Mouse (Mus musculus) C2C12 (cell line): Measurements from ENCODE around the gene Phf21b. TPM values are rescaled to one million over a fixed set of nuclear protein-coding genes. Genes with fewer than 3 reads are reported as not detected.
A peak's percentile ranks its signal among the peaks of the same experiment; 100 is the strongest.

Experiments used
- H3K27me3 ChIP-seq: one replicate; pipeline ENCODE4 v1.6.1; 2011; ENCODE audit not compliant: control insufficient read depth, insufficient read depth, insufficient read length
- H3K36me3 ChIP-seq: one replicate; pipeline ENCODE4 v1.6.1; 2011; ENCODE audit not compliant: control insufficient read depth, insufficient read depth
- H3K4me3 ChIP-seq: one replicate; pipeline ENCODE4 v1.5.1; 2011; ENCODE audit warnings: mild to moderate bottlenecking, control low read depth; ENCODE audit not compliant: poor library complexity, insufficient read depth, severe bottlenecking
- H3K79me2 ChIP-seq: one replicate; pipeline ENCODE4 v1.6.1; 2011; ENCODE audit not compliant: control insufficient read depth, insufficient read depth
- H3K79me3 ChIP-seq: one replicate; pipeline ENCODE4 v1.6.1; 2011; ENCODE audit warnings: low read depth, control low read depth
- H3ac ChIP-seq: one replicate; pipeline ENCODE3; 2011; ENCODE audit warnings: low read depth; ENCODE audit not compliant: control insufficient read depth, insufficient read length
- CEBPB ChIP-seq: IDR thresholded peaks from one replicate; pipeline ENCODE4 v1.6.1; 2011; ENCODE audit warnings: low read depth, mild to moderate bottlenecking, control low read depth, moderate library complexity
- CTCF ChIP-seq: IDR thresholded peaks from one replicate; pipeline ENCODE4 v1.5.1; 2011; ENCODE audit not compliant: control insufficient read depth, insufficient read depth, insufficient read length
- FOSL1 ChIP-seq: IDR thresholded peaks from one replicate; pipeline ENCODE4 v1.8.0; 2011; ENCODE audit warnings: mild to moderate bottlenecking, low read length; ENCODE audit not compliant: poor library complexity, insufficient read depth, severe bottlenecking
- MAX ChIP-seq: IDR thresholded peaks from one replicate; pipeline ENCODE4 v1.6.1; 2011; ENCODE audit warnings: mild to moderate bottlenecking, control low read depth
- MYOD1 ChIP-seq: IDR thresholded peaks from one replicate; pipeline ENCODE4 v1.6.1; 2011; ENCODE audit warnings: low read depth; ENCODE audit not compliant: control insufficient read depth, insufficient read length
- MYOG ChIP-seq: IDR thresholded peaks from one replicate; pipeline ENCODE4 v1.6.1; 2011; ENCODE audit not compliant: control insufficient read depth, insufficient read length; ENCODE audit errors: extremely low read depth
- USF1 ChIP-seq: IDR thresholded peaks from one replicate; pipeline ENCODE4 v1.6.1; 2011; ENCODE audit warnings: low read depth, mild to moderate bottlenecking, control low read depth, moderate library complexity
- polyA plus RNA-seq: library from polyadenylated mRNA; unstranded; fragments of >200 nt; fragmentation: generic; extraction: Trizol; gene quantifications from one replicate; pipeline ENCODE4 v1.2.1, GENCODE M21; 2012; ENCODE audit warnings: missing spikeins

Gene Phf21b
- polyA plus RNA-seq, 1 experiment: 0.26 TPM

DNA sequence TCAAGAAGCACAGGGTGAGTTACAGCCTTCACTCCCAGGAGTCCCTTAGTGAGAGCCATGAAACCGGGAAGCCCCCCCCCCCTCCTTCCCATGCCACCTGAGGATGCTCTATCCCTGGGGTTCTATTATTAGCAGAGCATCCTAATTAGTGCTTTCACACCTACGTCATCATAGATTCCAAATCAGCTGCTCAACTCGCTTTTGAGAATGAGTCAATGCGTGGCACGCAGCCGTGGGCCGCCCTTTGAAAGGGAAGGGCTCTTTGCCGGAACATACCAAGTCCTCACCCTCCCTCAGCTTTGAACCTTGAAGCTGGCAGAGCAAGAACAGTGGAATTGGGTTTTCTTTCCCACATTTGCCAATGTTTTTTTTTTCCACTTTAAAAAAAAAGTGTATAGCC is 6.1 kb upstream of the Phf21b start:
- Histone ChIP-seq H3K27me3 (peaks cover 44% of the 10 kb centered on the region), H3K79me3 (no peaks in the 10 kb centered on the region), H3K4me3 (no peak overlapping the region), H3ac (no peak overlapping the region), H3K36me3 (no peaks in the 10 kb centered on the region), H3K79me2 (no peaks in the 10 kb centered on the region)
- no peak for TF ChIP-seq MAX
- no peak for TF ChIP-seq MYOD1
- no peak for TF ChIP-seq FOSL1

DNA sequence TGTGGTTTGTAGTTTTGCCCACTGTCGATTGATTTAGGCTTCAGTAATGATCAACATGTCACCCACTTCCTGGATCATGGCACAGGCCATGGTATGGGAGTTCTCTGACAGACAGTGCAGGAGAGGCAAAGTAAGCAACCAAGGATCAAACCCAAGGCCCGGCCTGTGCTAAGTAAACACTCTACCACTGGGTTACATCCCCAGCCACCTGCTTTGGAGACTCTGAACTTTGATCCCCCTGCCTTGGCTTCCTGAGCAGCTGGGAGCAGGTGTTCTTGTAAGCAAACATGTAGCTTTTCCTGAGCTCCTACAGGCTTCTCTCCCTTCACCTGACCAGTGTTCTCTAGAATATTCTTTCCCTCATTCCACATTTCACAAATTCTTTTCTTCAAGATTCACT is 1.8 kb upstream of the Phf21b start:
- Histone ChIP-seq H3K79me3 (no peaks in the 10 kb centered on the region), H3K36me3 (no peaks in the 10 kb centered on the region), H3K4me3 (no peak overlapping the region), H3ac (no peak overlapping the region), H3K79me2 (no peaks in the 10 kb centered on the region), H3K27me3 (peaks cover 51% of the 10 kb centered on the region)
- TF ChIP-seq CTCF (no peak), CEBPB (no peak), MAX (no peak), MYOG (no peak), FOSL1 (no peak), USF1 (no peak), MYOD1 (no peak)

DNA sequence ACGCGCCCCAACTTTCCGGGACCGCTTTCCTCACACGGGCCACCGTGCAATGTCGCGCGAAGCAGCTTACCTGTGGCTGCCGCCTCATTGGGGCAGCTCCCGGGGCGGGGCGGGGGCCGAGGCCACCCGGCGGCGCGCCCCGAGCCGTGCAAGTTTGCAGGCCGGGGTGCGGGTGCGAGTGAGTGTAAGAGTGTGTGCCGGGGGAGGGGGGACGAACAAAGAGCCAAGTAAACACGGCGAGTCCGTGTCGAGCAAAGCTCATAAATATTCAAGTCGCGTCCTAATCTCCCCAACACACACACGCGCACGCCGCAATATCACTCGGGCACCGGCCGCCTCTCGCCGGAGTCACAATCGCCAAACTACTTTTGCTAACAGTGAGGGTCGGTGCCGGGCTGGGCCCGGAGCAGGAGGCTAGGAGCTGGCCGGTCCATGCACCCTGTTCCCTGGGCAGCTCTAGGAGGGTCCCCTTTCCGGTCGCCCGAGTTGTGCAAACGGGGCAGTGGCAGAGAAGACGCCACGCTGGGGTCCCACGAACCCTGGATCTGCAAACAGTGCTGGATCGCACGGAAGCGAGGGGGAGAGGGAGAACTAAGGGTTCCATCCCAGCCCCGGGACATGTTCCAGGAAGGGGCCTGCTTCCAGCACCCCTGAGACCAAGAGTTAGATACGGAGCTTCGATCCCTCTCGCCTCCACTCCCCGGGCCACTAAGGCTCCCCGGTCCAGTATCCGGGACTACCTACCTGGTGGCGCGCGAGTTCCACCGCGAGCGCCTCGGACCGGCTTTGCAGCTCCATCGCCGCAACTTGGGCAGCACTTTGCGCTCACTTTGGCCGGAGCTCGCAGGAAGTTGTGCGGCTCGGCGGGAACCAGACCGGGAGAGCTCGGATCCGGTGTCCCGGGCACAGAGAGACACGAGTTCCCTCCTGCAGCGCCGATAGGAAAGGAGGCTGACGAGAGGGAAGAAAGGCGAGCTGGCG is 638 bp downstream of the Phf21b start:
- H3K36me3 ChIP-seq: no peaks in the 10 kb centered on the region
- no peaks in the 10 kb centered on the region for H3K79me3 ChIP-seq
- peak overlapping the region; percentile 63 for H3ac ChIP-seq
- no peaks in the 10 kb centered on the region for H3K79me2 ChIP-seq
- TF ChIP-seq MYOD1 (no peak), FOSL1 (no peak), MAX (no peak), USF1 (no peak), CTCF (no peak), CEBPB (no peak), MYOG (no peak)
- peak overlapping the region; percentile 35 for H3K4me3 ChIP-seq
- H3K27me3 ChIP-seq: peaks cover 60% of the 10 kb centered on the region

DNA sequence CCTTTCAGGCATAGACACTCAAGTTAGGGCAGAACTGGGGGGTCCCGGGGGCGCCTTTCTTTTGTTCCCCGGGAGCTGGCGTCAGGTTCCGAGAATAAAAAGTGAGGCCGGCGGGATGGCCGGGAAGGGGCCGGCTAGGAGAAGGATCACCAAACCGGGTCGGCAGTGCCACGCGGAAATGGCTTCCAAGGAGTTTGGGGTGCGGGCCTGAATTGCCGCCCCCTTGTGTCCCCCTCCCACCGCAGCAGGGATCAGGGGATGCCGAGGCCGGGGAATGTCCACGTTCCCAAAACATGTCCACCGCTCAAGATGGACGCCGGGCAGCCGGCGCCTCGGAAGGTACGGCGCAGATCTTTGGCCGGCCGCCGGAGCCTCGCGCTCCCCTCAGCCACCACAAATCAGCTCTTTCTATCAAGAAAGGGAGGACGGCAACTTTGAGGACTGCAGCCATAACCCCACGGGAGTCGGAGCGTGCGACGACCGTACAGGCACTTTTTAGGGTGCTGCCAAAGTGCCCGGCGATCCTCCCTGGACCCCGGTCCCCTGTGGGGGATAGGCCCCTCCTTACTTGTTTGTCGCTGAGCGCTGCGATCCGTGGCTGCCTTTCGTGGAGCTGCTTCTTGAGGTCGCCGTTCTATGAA is 1.6 kb downstream of the Phf21b start:
- Histone ChIP-seq H3K79me2 (no peaks in the 10 kb centered on the region), H3K36me3 (no peaks in the 10 kb centered on the region), H3K79me3 (no peaks in the 10 kb centered on the region), H3ac (no peak overlapping the region), H3K27me3 (peaks cover 66% of the 10 kb centered on the region), H3K4me3 (peak overlapping the region; percentile 12)
- TF ChIP-seq MAX (no peak), CTCF (no peak), CEBPB (no peak), FOSL1 (no peak), MYOG (no peak), MYOD1 (no peak), USF1 (no peak)

DNA sequence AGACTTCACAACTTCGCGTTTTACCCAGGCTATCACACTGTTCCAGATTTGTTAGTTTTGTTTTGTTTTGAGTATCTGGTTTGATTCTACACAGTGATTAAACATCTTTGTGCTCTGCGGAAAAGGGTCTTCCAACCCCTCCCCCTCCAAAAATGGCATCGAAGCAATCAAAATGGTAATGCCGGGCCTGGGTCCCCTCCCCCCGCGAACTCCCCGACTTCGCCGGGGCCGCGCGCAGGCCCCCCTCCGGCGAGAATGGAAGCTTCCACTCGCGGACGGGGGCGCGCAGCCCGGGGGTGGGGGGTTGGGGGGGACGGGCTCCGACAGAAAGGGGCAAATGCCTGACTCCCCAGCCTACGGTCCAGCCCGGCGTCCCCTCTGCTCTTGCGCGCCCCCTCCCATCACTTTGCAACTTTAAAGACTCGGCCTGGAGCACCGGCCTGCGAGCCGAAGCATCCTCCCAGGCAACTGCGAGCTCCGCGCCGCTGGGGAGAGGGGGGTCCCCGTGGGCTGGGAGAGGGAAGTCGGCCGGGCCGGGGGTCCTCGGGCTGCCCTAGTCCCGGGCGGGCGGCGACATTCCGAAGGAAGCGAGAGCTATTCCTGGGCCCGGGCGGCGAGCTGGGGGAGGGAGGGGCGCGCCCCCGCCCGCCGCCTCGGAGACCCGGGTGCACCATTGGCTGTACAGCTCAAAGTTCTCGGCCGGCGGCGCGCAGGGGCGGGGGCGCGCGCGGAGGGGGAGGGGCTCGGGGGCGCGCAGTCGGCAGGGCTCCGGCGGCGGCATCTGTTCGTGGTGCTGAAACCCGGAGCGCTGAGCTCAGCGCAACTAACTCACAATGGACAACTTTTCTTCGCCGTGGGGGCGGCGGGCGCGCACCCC is 2.4 kb downstream of the Phf21b start:
- TF ChIP-seq FOSL1: no peak
- TF ChIP-seq MYOD1: no peak
- no peak for TF ChIP-seq MYOG
- TF ChIP-seq CEBPB: no peak
- no peak for TF ChIP-seq CTCF
- no peak for TF ChIP-seq MAX
- no peak for TF ChIP-seq USF1
- Histone ChIP-seq H3K79me2 (no peaks in the 10 kb centered on the region), H3K4me3 (peak overlapping the region; percentile 18)

More for the DNA sequence above, 2.4 kb downstream of the Phf21b start:
- Histone ChIP-seq H3ac (no peak overlapping the region), H3K27me3 (peaks cover 65% of the 10 kb centered on the region), H3K79me3 (no peaks in the 10 kb centered on the region), H3K36me3 (no peaks in the 10 kb centered on the region)
